Mouse (Mus musculus): ENCODE data around the gene Sap25. TPM values are rescaled to one million over a fixed set of nuclear protein-coding genes. Genes with fewer than 3 reads are reported as not detected.
"Not testable (repeated sequence)": the region's sequence is repeated elsewhere in the genome, so short reads cannot be mapped to it uniquely, and the experiment has no call there.

Sap25 gene
- 109 and 156 TPM in 2 replicates for total RNA-seq (2017)

GRCm38 (mm10) chr5:137641054-137641453 lies at the start of gene Sap25:
Sap25 (plus strand) TSS chr5:137641334.
- no peak for ATAC-seq (ENCODE audit: extremely low read depth, insufficient number of reproducible peaks, low FRiP score, poor library complexity, severe bottlenecking)

GRCm38 (mm10) chr5:137595921-137596320 lies 45.2 kb upstream of the Sap25 start:
- ATAC-seq (ENCODE audit: extremely low read depth, insufficient number of reproducible peaks, low FRiP score, poor library complexity, severe bottlenecking), result no peak

- ATAC-seq (ENCODE audit: extremely low read depth, insufficient number of reproducible peaks, low FRiP score, poor library complexity, severe bottlenecking), result peak; percentile 14; the same call in 1 of the 2 replicates
These were observed 44.4 kb upstream of the Sap25 start for GRCm38 (mm10) chr5:137596601-137597261.

DNA sequence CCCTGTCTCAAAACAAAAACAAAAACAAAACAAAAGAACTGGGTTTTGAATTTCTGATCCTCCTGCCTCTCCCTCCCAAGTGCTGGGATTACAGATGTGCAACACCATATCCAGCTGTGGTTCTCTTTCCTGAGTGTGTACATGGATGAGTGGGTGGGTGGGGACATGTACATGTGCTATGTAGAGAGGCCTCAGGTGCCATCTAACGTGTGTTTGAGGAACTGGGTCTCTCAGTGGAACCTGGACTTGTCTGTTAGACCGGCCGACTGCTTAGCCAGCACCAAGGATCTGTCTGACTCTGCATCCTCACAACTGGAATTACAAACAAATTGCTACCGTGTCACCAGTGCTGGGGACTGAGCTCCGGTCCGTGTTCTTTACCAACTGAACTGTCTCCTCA lies 43.5 kb upstream of the Sap25 start:
- ATAC-seq (ENCODE audit: extremely low read depth, insufficient number of reproducible peaks, low FRiP score, poor library complexity, severe bottlenecking), result no peak

DNA sequence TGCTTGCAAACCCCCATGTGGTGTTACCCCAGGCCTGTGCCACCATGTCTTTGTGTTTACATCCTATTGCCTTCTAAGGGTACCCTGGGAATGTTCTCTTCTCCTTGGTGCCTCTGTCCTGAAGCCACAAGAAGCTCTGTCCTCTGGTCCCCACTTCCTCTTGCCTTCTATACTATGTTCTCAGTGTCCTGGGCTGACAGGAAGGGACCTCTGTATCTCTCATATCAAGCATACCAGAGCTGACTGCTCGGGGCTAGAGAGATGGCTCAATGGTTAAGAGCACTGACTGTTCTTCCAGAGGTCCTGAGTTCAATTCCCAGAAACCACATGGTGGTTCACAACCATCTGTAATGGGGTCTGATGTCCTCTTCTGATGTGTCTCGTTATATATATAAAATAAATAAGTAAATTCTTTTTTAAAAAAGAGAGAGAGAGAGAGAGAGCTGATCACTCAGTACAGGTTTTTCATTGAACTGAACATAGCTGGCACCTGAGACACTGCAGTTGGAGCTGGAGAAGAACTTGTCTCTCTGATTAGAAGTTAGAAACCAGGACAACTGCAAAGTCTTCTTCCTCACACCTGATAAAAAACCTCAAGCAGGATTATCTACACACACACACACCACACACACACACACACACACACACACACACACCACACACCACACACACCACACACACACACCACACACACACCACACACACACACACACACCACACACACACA lies 42.9 kb upstream of the Sap25 start:
- no peak for ATAC-seq (ENCODE audit: extremely low read depth, insufficient number of reproducible peaks, low FRiP score, poor library complexity, severe bottlenecking)

DNA sequence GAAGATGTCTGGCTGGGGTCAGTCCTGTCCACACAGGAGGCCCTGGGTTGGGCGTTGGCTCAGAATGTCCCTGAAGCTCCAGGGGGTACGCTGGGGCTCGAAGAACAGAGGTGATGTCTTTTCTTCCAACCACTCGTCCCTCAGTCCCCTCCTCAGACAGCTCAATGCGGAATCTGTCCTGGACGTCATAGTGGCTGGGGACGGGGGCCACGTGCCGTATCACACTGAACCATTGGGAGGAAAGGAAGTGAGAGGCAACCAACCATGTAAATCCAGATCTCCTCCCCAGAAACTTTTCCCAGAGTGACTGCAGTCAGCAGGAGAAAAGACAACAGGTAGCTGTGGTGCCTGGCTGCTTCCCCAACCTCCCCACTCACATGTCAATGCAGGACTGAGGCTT lies 41.5 kb upstream of the Sap25 start:
- no peak for ATAC-seq (ENCODE audit: extremely low read depth, insufficient number of reproducible peaks, low FRiP score, poor library complexity, severe bottlenecking)

DNA sequence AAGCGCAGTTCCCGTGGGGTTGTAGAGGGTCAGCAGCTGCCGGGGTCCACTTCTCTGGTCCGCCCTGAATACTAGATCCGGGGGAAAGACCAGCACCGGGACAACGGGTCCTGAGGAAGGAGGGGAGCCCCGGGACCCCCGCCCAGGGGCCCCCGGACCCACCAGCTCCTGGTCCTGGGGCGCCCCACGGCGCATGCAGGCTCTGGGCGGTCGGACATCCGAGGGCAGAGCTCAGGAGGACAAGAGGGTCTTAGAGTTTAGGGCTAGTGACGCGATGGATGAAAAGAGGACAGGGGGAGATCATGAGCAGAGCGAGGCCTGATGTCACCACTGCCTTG lies 40.9 kb upstream of the Sap25 start:
- no peak for ATAC-seq (ENCODE audit: extremely low read depth, insufficient number of reproducible peaks, low FRiP score, poor library complexity, severe bottlenecking)

- ATAC-seq (ENCODE audit: extremely low read depth, insufficient number of reproducible peaks, low FRiP score, poor library complexity, severe bottlenecking), result peak; percentile 92
These were observed 40.3 kb upstream of the Sap25 start, which contains the start of gene Mospd3 for GRCm38 (mm10) chr5:137600619-137601364. Mospd3 (minus strand) TSS chr5:137601058.

- ATAC-seq (ENCODE audit: extremely low read depth, insufficient number of reproducible peaks, low FRiP score, poor library complexity, severe bottlenecking), result no peak
These were observed 39.8 kb upstream of the Sap25 start for GRCm38 (mm10) chr5:137601365-137601729.

DNA sequence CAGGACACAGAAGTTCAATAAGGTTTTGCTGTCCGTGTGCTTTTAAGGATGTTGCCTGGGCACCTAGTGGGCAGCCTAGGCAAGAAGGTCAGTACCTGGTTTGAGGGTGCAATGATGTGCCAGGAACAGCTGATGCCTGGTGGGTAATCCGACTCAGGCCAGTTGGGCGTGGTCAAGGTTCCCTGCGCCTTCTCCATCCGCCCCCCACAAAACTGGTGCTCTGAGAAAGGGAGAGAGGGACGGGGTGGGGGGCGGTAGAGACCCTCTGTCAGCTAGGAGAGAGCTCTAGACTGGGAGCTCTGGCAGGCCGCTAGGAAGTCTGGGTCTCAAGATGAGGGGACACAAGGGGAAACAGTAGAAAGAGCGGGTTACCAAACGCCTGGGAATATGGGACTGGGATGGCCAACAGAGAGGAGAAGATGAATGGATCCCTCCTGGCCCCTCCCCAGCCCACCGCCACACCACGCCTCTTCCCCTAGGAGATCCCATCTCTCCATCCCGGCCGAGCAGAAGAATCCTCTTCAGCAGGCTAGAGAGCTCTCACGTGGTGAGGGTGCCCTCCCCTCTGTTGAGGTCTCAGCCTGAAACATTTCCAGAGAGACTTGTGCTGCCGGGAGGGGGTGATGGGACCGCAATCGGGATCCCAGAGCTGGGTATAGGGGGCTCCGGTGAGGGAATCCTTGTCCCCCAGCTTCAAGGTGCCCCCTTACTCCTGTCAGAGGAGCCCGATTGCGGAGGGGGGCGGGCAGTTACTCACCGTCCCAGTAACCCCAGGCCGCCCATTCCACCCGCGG lies 33.1 kb upstream of the Sap25 start:
- ATAC-seq (ENCODE audit: extremely low read depth, insufficient number of reproducible peaks, low FRiP score, poor library complexity, severe bottlenecking), result no peak

DNA sequence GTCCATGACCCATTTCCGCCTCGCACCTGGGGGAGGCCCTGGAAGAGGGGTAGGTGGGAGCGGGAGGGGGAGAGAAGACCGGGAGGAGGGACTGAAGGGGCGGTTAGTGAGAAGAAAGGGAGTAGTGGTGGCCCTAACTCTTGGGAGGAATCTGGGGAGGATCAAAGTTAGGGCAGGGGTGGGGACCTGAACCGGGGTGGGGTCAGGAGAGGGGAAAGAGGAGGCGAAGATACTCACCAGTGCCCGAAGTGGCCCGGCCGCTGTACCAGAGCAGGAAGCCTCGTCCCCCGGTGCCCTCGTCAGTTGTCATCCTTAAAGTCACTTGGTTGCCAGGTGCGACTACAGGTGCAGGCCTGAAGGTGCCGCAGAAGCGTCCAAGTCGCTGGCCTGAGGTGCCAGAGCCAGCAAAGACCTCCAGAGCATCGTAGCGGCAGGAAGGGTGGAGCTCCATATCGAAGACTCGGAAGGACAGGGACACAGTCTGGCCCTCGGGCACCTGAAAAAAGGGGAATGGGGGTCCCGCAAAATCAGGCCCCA lies 32.4 kb upstream of the Sap25 start:
- no peak for ATAC-seq (ENCODE audit: extremely low read depth, insufficient number of reproducible peaks, low FRiP score, poor library complexity, severe bottlenecking)

DNA sequence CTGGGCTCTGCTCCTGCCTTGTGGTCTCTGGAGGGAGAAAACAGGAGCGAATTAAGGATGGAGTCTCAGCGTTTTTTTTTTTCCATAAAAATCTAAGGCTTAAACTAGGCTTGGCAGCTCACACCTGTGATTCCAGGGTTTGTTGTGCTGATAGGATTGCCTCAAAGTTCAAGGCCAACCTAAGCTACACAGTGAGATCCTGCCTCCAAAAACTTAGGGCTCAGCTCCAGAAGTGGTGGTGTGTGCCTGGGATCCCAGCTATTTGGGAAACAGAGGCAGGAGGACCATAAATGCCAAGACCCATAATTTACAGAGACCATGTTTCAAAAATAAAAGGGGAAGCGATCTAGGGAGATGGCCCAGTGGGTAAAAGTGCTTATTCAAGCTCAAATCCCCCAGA lies 31.8 kb upstream of the Sap25 start:
- no peak for ATAC-seq (ENCODE audit: extremely low read depth, insufficient number of reproducible peaks, low FRiP score, poor library complexity, severe bottlenecking)

DNA sequence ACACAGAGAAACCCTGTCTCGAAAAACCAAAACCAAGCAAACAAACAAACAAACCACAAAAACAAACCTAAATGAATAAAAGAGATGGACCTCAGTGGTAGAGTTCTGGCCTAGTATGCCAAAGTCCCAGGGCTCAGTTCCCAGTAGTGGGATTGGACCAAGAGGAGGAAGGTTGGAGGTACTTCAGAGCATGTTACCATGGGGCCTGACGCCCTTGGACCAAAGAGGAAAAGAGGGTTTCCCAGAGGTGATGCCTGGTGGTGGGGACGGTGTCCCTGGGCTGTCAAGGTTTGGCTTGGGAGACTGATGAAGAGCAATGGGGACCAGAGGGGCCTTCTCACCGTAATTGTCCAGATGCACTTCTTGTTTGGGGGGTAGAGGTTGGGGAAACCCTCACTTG lies 31.1 kb upstream of the Sap25 start:
- no peak for ATAC-seq (ENCODE audit: extremely low read depth, insufficient number of reproducible peaks, low FRiP score, poor library complexity, severe bottlenecking)

DNA sequence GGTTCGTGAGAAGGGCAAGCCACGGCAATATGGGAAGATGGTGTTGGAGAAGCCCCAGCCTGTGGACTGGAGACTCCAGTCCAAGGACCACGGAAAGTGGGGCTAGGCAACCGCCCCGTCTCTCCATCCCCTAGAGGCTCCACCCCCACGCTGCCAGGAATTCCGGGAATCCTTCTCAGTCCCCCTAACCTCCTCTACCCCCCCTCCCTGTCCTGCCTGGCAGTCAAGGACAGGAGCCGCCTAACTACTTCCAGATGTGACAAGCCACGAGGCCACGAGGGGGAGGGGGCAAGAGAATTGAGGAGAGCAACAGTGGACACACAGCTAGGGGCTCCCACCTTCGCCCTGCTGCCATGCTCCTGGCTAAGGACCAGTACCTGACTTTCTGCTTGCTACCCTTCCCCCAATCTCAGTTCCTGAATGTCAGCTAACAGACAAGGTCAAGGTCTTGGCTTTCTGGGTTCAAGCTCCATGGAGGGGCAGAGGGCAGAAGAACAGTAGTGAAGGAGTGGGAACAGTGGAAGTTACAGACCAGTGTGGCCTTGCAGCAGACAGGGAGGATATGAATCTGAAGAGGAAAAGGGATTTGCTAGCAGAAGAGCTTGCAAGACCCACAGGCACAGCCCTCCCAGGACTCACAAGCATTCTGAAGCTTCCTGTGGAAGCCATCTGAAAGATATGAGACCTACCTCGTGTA lies 30.4 kb upstream of the Sap25 start:
- no peak for ATAC-seq (ENCODE audit: extremely low read depth, insufficient number of reproducible peaks, low FRiP score, poor library complexity, severe bottlenecking)

- ATAC-seq (ENCODE audit: extremely low read depth, insufficient number of reproducible peaks, low FRiP score, poor library complexity, severe bottlenecking), result no peak
These were observed 29.9 kb upstream of the Sap25 start for GRCm38 (mm10) chr5:137611245-137611602.

- no peak for ATAC-seq (ENCODE audit: extremely low read depth, insufficient number of reproducible peaks, low FRiP score, poor library complexity, severe bottlenecking)
These were observed 28.1 kb upstream of the Sap25 start for GRCm38 (mm10) chr5:137613076-137613475.

DNA sequence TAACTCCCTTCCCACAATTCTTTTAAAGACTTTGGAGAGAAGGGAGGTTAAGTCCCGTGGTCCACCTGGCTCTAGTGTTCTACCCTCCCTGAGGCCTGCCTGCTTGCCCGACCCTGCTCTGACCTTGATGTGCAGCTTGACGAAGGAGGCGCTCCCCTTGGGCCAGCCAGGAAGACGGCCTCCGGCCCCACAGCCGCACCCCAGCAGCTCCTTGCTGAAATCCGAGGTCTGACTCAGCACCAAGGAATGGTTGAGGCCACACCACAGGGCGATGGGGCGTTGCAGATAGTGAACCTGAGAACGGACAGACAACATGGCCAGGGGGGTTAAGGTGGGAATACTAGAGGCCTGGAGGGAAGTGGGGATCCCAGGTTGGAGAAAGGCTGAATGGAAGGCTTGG lies 27.6 kb upstream of the Sap25 start, which contains the start of gene Pcolce:
TSS of gene Pcolce (minus strand) at position 235 of the 400 bp plus-strand sequence.
- no peak for ATAC-seq (ENCODE audit: extremely low read depth, insufficient number of reproducible peaks, low FRiP score, poor library complexity, severe bottlenecking)

DNA sequence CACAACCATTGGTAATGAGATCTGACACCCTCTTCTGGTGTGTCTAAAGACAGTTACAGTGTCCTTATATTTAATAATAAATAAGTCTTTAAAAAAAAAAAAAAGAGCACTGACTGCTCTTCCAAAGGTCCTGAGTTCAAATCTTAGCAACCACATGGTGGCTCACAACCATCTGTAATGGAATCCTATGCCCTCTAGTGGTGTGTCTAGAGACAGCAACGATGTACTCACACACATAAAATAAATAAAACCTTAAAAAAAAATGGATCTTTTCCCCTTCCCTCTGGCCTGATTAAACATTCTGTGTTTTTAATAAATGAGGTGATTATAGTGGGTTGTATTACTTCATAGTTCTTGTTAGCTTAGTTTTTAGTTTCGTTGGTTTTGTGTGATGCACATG lies 26.2 kb upstream of the Sap25 start:
- not testable (repeated sequence) for ATAC-seq (ENCODE audit: extremely low read depth, insufficient number of reproducible peaks, low FRiP score, poor library complexity, severe bottlenecking)
